Mouse (Mus musculus): ENCODE measurements around the gene Cdr2l. TPM values are rescaled to one million over a fixed set of nuclear protein-coding genes. Genes with fewer than 3 reads are reported as not detected.
A peak's percentile ranks its signal among the peaks of the same experiment; 100 is the strongest.

Gene Cdr2l
- total RNA-seq, 2 experiments from 2014 or later = 1.2 to 1.5 TPM

DNA sequence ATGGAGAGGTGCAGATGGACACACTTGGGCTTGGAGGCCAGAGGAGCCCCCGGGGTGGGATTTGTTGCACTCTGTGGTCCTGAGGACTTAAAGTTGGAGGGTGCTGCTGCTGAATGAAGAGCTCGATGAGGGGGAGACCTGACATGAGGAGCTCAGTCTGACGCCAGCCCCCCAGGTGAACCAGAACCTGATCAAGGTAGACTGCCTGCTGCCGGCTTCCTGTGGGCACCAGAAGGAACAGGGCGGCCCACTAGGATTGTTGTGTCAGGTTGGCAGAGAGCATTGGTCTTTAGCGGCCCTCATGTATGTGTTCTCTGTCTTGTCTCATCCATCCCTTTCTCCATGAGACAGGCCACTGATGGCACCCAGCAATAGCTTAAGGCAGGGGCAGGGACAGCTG, 24.0 kb downstream of the Cdr2l start:
- DNase-seq (ENCODE audit: low spot score) = no peak

DNA sequence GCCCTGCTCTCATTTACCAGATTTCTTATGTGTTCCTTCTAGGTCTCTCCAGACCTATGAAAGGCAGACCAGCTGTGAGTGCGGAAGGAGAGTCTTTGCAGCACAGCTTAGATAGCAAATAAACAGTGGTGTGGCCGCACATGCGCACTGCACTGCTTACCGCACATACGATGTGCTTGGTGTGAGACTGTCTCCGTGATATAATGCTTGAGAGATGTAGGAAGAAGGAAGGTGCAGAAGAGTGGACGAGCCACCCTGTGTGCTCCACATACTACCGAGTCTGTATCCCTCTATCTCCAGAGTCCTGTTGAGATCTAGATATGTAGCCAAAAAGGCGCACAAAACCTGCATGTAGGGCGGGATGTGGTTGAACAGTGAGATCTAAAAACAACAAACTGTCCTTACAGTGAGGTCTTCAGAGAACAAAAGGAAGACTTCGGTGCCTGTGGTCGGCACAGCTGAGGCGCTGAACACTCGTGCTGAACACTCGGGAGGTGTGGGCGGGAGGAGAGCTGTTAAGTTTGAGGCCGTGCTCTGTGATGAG, 25.2 kb downstream of the Cdr2l start:
- no peak for DNase-seq (ENCODE audit: low spot score)

DNA sequence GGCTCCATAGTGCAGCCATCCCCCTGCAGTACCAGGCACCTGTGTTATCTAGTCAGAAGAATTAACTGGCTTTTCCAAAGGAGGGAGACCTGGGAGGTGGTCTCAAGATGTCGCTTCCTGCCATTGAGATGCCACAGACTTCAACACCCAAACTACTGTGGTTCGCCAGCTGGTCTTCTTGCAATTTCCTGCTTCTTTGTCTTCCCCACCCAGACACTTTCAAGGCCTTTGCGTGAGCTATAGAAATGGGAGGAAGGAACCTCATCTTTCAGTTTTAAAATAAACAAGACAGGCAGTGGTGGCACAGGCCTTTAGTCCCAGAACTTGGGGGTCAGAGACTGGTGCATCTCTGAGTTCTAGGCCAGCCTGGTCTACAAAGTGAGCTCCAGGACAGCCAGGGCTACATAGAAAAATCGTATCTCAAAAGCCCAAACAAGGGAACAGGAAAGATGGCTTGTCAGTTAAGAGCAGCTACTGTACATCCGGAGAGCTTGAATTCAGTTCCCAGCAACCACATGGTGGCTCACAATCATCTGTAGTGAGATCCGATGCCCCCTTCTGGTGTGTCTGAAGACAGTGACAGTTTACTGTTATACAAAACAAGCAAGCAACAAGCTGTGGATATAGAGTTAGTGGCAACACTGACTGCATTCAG, 26.7 kb downstream of the Cdr2l start:
- no peak for DNase-seq (ENCODE audit: low spot score)

DNA sequence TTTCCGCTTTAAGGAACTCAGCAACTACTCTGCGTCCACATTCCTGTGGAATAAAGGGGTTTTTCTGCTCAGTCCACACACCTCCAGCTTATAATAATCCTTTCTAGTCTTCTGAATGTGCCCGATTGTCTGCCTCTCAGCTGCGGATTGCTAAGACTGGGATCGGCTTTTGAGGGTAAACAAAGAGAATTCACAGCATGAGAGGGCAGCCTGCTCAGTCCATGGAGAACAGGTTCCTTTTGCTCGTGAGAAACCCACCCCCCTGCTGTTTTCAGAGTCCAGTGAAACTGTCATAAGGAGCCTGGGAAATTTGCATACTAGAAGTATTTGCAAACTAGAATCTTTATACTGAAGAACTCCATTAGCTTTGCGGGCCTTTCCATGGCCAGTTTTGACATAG, 27.8 kb downstream of the Cdr2l start:
- DNase-seq (ENCODE audit: low spot score) = no peak

DNA sequence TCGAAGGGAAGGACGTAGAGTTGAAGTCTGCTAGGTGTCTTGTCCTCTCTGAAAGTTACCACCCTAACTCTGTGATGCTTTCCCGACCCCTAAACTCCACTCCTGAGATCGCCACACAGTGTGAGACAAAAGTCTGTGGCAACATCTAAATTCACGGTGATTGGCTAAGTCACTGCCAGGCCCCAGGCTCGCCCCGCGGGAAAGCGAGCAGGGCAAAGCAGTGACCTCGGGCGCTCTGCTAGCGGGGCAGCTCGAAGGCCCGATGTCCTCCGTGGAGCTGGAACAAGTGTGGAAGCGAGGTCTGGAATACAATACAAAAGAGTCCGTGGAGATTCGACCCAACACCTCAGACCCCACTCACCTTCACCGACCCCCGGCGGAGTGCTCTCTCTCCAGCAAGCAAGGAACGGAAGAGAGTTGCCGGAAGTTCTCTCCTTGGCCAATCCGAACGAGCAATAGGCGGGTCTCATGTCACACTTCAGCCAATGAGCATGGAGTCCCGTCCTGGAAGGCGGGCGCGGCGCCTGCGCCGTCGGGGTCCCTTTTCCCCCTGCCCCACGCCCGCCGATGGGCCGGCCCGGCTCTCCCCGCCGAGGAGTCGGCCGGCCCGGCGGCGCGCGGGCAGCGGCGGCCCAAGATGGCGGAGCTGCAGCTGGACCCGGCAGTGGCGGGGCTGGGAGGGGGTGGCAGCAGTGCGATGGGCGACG, 38.0 kb downstream of the Cdr2l start, which contains the start of the genes Atp5h and Kctd2:
Gene Atp5h, minus strand, starts transcription at position 432 of the 707 bp plus-strand sequence.
Gene Kctd2, plus strand, starts transcription at position 598 of the 707 bp plus-strand sequence.
- peak; percentile 96 for DNase-seq (ENCODE audit: low spot score)

DNA sequence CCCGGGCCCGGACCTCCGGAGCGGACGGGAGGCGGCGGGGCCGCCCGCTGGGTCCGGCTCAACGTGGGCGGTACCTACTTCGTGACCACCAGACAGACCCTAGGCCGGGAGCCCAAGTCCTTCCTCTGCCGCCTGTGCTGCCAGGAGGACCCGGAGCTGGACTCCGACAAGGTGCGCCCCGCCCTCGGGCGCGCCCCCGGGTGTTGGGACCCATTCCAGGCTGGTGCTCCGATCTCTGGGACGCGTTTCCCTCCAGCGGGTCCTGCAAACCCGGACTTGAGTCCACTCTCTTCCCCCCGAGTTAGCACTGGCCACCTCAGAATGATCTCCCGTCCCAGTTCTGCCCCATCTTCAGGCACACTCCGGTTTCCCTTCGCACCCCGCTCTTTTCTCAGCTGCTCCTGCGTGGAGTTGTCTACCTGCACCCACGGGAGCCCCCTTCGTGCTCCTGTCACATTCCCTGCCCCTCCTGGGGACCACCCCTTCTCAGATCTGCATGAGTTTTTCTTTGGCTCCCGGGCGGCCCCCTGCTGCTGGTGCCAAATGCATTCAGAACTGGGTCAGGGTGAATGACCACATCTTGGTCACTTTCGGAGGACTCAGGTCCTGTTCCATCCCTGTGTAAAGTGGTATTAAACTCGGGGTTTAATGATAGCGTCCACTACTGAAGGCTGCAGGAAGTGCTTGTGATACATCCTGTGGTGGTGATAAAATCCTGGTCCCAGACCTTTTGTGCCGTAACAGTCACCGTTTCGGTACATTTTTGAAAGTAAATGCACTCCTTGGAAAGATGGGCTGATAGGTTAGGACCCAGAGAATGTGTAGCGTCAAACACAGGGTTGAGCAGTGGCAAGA, 38.8 kb downstream of the Cdr2l start:
- peak; percentile 56 for DNase-seq (ENCODE audit: low spot score)

DNA sequence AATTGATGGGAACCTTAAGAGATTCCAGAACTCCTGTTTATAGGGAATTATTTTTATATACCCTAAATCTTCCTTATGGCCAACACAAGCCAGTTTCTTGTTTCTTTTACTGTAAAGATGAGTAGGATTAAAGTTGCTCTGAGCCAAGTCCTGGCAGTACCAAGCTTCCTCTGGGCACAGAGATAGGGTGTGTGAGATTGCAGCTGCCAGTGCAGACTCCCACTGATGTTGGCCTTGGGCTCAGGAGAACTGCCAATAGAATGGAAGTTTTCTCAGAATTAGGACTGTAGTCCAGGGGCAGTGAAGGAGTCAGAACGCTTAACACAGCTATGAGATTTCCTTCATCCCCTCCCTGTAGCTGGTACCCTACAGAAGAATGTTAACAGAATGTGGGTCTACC, 39.6 kb downstream of the Cdr2l start:
- DNase-seq (ENCODE audit: low spot score) = no peak

DNA sequence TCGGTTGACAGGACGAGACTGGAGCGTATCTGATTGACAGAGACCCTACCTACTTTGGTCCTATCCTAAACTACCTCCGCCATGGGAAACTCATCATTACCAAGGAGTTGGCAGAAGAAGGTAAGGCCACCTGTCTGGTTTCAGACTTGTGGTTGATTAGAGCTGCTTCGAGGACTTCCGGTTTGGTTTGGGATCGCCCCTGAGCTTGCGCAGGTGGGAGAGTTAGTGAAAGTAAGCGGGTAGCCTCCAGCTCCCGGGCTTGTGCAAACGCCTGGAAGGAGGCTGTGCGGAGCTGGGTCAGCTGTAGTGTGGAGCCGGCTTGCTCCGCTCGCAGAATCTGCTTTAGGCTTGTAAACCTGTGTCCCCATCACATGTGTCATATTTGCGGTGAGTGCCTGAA, 40.3 kb downstream of the Cdr2l start:
- no peak for DNase-seq (ENCODE audit: low spot score)

DNA sequence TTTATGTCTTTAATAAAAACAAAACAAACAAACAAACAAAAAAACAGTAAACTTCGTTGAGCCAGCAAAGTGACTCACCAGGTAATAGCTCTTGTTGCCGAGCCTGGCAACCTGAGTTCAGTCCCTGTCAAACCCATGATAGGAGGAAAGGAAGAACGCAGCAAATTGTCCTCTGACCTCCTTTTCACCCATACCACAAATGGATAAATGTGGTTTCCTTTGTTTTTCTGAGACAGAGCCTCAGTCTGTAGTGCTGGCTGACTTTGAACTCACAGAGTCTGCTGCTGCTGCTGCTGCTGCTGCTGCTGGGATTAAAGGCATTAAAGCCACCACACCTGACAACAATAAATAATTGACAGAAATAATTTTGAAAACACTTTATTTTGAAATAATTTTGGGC, 41.4 kb downstream of the Cdr2l start:
- no peak for DNase-seq (ENCODE audit: low spot score)

DNA sequence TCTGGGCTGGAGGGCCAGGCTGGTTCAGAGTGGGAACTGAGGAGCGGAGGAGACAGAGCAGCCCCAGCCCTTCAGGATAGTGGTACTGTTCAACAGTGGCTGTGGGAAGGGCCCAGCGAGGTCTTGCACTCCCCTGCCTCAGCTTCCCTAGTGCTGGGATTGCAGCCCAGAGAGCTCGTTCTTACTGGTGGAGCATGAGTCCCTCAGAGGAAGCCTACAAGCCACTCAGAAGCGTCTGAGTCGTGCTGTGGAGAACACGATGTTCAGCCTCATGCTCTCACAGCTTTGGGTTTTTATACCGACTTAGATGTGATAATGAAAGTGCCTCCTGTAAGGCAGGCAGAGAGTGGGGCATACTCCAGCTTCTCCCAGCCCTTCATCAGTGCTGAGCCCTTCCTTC, 43.0 kb downstream of the Cdr2l start:
- no peak for DNase-seq (ENCODE audit: low spot score)

DNA sequence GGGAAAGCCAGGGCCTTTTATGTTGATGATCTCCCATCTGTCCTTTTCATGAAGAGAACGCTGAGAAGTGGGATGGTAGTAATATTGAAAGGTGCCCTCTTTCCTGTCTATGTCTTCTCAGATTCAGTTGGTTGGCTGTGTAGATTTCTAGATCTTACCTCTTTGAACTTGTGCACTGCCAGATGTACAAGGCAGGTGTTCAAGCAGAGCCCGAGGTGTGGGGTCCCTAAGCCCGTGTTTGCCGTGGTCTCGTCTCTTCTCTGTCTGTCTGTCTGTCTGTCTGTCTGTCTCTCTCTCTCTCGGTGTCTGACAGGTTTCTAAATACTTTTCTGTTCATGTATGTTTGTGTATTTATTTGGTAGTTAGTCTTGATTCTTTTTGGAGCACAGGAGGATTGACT, 44.0 kb downstream of the Cdr2l start:
- no peak for DNase-seq (ENCODE audit: low spot score)

DNA sequence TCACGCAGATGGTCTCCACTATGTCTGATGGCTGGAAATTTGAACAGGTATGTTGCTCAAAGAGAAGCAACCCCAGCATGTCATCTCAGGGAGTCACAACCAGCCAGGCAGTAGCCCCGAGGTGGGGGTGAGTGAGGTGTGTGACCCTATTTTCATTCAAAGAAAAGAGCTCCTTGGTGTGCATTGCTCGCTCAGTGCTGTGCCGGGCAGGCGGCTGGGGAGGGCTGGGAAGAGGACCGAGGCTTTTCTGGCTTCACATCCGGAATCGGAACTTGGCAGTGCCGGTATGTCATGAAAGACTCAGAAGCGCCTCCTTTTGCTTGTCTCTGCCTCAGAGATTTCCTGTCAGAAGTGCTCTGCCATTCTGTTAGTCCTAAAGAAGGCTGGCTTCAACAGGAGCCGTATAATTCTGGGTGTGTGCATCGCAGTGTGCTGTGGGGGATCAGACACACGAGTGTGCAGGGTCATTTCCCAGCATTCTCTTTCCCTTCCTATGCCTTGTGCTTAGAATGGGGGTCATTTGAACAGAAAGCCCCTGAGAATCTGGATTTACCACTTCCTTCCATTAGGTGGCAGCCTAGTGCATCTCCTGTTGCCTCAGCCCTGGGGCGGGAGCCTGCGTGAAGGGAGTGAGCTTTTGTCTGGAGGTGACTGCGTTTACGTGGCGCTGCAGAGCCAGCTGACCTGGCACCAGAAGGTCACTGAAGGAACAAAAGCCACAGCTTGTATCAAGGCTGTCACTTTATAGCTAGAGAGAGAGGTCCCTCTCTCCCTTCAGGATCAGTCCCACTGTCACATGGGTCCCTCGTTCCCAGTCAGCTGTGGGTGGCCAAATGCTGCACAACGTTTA, 46.0 kb downstream of the Cdr2l start:
- peak; percentile 67 for DNase-seq (ENCODE audit: low spot score)

DNA sequence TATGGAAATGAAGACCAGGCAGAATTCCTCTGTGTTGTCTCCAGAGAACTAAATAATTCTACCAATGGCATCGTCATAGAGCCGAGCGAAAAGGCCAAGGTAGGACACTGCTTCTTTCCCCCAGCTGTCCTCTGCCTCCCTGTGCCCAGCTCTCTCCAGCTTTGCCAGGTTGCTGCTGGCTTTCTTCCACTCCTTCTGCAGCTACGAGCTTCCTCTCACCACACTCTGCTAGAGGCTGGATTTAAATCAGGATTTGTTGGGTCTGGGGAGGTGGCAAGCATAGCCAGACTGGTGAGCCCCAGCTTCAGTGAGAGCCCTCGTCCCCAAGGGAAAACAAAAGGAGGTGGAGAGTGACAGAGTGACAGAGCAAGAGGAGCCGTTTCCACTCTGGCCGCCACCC, 47.6 kb downstream of the Cdr2l start:
- DNase-seq (ENCODE audit: low spot score) = no peak

DNA sequence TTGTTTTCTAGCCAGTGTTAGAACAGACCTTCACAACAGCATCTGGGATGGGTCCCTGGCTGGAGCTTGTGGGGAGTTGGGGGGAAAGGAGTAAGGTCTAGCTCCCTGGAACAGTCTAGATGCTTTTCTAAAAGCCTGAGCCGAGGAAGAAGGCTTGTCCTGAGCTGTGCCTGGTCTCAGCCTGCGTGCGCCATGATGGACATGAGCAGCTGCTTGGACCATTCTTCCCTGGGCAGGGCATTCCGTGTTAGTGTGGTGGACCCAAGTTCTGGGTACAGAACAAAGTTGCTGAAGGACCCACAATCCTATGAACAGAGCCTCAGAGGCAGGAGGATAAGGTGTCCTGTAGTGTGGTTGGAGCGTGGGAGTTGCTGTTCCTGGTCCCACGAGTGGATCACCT, 48.8 kb downstream of the Cdr2l start:
- no peak for DNase-seq (ENCODE audit: low spot score)

DNA sequence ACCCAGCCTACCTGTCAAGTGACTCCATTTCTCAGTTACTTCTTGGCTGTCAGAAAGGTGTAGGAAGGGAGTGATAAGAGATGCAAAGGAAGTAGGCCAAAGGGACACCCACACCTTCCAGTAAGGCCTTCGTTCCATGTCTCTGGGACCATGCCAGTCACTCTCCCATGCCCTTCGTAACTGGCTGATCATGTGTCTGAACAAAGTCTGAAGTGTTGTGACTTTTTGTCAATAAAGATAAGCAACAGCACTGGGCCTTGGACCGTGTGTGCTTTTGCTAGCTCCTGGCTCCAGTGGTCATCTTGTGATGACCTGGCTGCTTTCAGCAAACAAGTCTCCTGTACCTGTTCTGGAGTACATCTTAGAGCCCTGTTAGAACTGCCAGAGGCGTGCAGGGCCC, 51.1 kb downstream of the Cdr2l start:
- DNase-seq (ENCODE audit: low spot score) = no peak

DNA sequence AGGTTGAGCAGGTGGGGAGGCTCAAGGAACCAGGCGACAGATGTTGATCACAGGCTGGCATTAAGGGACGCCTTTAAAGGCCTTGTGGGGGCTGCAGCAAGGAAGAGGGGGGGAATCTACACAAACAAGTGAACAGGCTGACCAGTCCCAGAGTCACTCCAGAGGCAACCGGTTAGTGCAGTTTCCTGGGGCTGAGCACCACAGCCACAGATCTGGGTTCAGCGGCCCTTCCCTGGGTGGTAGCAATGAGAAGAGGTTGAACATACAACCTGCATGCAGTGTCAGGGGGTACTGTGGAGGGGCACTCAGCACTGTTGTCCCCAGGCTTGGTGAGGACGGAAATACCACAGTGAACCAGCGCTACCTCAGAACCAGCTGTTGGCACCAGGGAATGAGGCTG, 51.6 kb downstream of the Cdr2l start:
- no peak for DNase-seq (ENCODE audit: low spot score)

DNA sequence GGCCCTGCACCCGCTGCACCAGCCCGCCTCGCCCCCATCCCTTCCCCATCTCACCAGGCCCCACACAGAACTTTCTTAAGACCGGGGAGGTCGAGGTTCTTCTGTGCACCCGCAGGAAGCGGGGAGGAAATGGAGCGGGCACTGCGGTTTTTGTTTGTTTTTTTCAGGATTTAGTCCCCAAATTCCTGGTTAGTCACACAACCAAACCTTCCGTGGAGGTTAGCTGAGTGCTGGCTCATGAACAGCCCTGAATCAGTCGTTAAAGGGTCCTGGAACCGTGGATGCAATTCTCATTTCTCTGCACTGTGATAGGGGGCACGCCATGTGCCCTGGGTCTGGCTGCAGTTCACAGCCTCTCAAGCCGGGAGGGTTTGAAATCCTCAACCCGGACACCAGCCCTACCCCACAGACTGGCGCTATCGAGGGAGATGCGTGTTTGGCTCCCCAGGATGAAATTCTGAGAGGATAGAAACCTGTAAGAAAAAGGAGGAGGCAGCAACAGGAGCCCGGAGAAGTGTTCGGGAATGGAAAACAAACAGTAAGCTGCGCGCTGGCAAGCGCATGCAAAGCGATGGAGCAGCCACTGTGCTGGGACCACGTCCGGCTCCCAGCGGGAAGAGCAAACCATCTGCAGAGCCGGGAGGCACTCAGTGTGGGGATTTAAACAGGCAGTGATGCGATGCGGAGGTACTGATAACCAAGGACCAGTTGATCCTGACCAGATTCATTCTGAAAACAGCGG, 54.1 kb downstream of the Cdr2l start:
- no peak for DNase-seq (ENCODE audit: low spot score)

DNA sequence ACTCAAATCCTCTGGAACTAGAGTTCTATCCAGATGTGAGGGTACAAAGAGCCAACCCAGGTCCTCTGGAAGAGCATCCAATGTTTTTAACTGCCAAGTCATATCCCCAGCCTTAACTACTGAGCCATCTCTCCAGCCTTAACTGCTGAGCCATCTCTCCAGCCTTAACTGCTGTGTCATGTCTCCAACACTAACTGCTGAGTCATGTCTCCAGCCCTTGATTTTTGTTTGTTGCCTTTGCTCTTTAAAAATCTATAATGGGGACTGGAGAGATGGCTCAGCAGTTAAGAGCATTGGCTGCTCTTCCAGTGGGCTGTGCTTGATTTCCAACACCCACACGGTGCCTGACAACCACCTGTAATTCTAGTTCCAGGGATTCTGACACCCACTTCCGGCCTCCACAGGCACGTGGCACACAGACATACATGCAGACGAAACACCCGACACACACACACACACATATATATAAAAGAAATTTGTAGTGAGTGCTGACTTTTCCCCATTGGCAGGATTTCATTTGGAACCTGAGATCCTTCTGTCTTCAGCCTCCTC, 55.9 kb downstream of the Cdr2l start:
- no peak for DNase-seq (ENCODE audit: low spot score)

DNA sequence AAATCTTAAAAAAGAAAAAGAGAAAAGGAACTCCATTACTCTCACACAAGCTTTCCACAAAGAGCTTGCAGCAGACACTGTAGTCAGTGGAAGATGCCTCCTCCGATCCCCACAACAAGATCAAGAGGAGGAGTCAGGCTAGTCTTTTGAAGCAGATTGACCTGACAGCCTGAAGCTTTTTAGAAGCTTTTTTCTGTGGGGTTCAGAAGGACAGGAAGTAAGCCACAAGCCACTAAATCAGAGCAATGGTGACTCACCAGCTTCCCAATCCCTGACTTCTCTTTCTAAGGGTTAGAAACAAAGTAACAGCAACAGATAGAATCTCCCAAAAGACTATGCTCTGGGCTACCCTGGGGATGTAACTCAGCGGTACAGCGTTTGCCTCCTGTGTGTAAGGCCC, 57.6 kb downstream of the Cdr2l start:
- DNase-seq (ENCODE audit: low spot score) = no peak

Data from gastrocnemius, adult 18-20 months (tissue).